Mouse (Mus musculus): ENCODE results near the gene Ak8. TPM values are rescaled to one million over a fixed set of nuclear protein-coding genes. Genes with fewer than 3 reads are reported as not detected.

The Ak8 gene
- total and polyA plus RNA-seq, 3 experiments, result 0.38 to 9.3 (median 3.5) TPM

DNA sequence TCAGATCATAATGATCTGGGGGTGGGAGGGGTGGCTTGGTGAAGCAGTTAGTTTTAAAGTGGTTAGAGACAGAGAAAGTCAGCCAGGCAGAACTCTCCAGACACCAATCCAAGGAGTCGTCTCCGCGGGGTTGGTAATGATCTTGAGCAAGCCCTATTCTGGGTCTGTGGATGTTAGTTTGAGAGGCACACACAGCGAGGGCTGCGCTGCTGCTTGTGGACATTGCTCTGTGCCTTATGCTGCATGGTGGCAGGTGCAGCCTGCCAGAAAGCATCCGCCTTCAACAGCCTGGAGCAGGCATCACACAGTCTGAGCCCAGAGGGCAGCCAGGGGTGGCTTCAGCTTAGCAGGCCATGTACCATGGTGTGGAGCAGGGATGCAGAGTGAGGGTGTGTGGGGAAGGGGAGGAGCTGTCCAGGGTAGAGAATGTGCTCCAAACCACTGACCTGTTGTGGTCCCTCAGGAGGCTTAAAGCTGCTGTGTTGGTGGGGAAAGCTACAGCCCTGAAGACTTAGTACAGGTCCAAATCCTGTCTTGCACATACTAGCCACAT is 87.2 kb downstream of the Ak8 start:
- H3K9me3 ChIP-seq (replicated peaks), result no peaks in the 10 kb centered on the region
- no peaks in the 10 kb centered on the region for H3K36me3 ChIP-seq (replicated peaks)
- no peak overlapping the region for H3K4me3 ChIP-seq (ENCODE audit: low read depth, low read length)
- H3K27me3 ChIP-seq (ENCODE audit: insufficient read depth, low read length), result peaks cover 32% of the 10 kb centered on the region
- no peak for DNase-seq (ENCODE audit: low spot score)
- ATAC-seq (ENCODE audit: extremely low read depth, insufficient number of reproducible peaks, low FRiP score, poor library complexity, severe bottlenecking), result no peak
- H3K4me1 ChIP-seq (ENCODE audit: insufficient read depth, low read depth, low read length), result 0 out of 2 replicates have a peak, but pooled peaks cover 2% of the 10 kb centered on the region
- TF ChIP-seq POLR2AphosphoS5 (IDR thresholded peaks at IDR 0.05; ENCODE audit: insufficient replicate concordance, low read depth, low read length), result no peak

GRCm38 (mm10) chr2:28792931-28793610 is 93.1 kb downstream of the Ak8 start:
- H3K27me3 ChIP-seq (ENCODE audit: insufficient read depth, low read length), result peaks cover 39% of the 10 kb centered on the region
- TF ChIP-seq POLR2AphosphoS5 (IDR thresholded peaks at IDR 0.05; ENCODE audit: insufficient replicate concordance, low read depth, low read length) (no peak), TAL1 (conservative IDR thresholded peaks at IDR 0.05; ENCODE audit: low read depth, low read length) (no peak), CTCF (IDR thresholded peaks at IDR 0.05; ENCODE audit: low read depth, low read length) (no peak), GATA2 (IDR thresholded peaks at IDR 0.05; ENCODE audit: borderline replicate concordance, low read depth, low read length) (no peak), GATA1 (IDR thresholded peaks at IDR 0.05; ENCODE audit: borderline replicate concordance, low read length) (no peak)
- DNase-seq (ENCODE audit: low spot score), result no peak
- ATAC-seq (ENCODE audit: extremely low read depth, insufficient number of reproducible peaks, low FRiP score, poor library complexity, severe bottlenecking), result no peak
- H3K36me3 ChIP-seq (replicated peaks), result no peaks in the 10 kb centered on the region
- H3K4me3 ChIP-seq (ENCODE audit: low read depth, low read length), result no peak overlapping the region
- H3K9me3 ChIP-seq (replicated peaks), result no peaks in the 10 kb centered on the region
- H3K4me1 ChIP-seq (ENCODE audit: insufficient read depth, low read depth, low read length), result peaks cover 11% of the 10 kb centered on the region

- no peak for DNase-seq (ENCODE audit: low spot score)
- Histone ChIP-seq H3K9me3 (replicated peaks) (no peaks in the 10 kb centered on the region), H3K27me3 (ENCODE audit: insufficient read depth, low read length) (peaks cover 36% of the 10 kb centered on the region), H3K36me3 (replicated peaks) (no peaks in the 10 kb centered on the region), H3K4me1 (ENCODE audit: insufficient read depth, low read depth, low read length) (peaks cover 11% of the 10 kb centered on the region), H3K4me3 (ENCODE audit: low read depth, low read length) (no peak overlapping the region)
- no peak for TF ChIP-seq POLR2AphosphoS5 (IDR thresholded peaks at IDR 0.05; ENCODE audit: insufficient replicate concordance, low read depth, low read length)
- no peak for TF ChIP-seq GATA2 (IDR thresholded peaks at IDR 0.05; ENCODE audit: borderline replicate concordance, low read depth, low read length)
- no peak for TF ChIP-seq CTCF (IDR thresholded peaks at IDR 0.05; ENCODE audit: low read depth, low read length)
- no peak for TF ChIP-seq TAL1 (conservative IDR thresholded peaks at IDR 0.05; ENCODE audit: low read depth, low read length)
- TF ChIP-seq GATA1 (IDR thresholded peaks at IDR 0.05; ENCODE audit: borderline replicate concordance, low read length), result no peak
- ATAC-seq (ENCODE audit: extremely low read depth, insufficient number of reproducible peaks, low FRiP score, poor library complexity, severe bottlenecking), result no peak
Measured at GRCm38 (mm10) chr2:28794623-28795022, 94.7 kb downstream of the Ak8 start.

- Histone ChIP-seq H3K4me1 (ENCODE audit: insufficient read depth, low read depth, low read length) (peaks cover 11% of the 10 kb centered on the region), H3K9me3 (replicated peaks) (no peaks in the 10 kb centered on the region), H3K36me3 (replicated peaks) (no peaks in the 10 kb centered on the region), H3K27me3 (ENCODE audit: insufficient read depth, low read length) (peaks cover 47% of the 10 kb centered on the region), H3K4me3 (ENCODE audit: low read depth, low read length) (no peak overlapping the region)
- peak; percentile 28; the same call in 1 of the 2 replicates for ATAC-seq (ENCODE audit: extremely low read depth, insufficient number of reproducible peaks, low FRiP score, poor library complexity, severe bottlenecking)
- peak; percentile 26 for DNase-seq (ENCODE audit: low spot score)
- TF ChIP-seq GATA2 (IDR thresholded peaks at IDR 0.05; ENCODE audit: borderline replicate concordance, low read depth, low read length) (no peak), TAL1 (conservative IDR thresholded peaks at IDR 0.05; ENCODE audit: low read depth, low read length) (no peak), POLR2AphosphoS5 (IDR thresholded peaks at IDR 0.05; ENCODE audit: insufficient replicate concordance, low read depth, low read length) (no peak), GATA1 (IDR thresholded peaks at IDR 0.05; ENCODE audit: borderline replicate concordance, low read length) (no peak), CTCF (IDR thresholded peaks at IDR 0.05; ENCODE audit: low read depth, low read length) (no peak)
Measured at GRCm38 (mm10) chr2:28796298-28796697, 96.3 kb downstream of the Ak8 start.

DNA sequence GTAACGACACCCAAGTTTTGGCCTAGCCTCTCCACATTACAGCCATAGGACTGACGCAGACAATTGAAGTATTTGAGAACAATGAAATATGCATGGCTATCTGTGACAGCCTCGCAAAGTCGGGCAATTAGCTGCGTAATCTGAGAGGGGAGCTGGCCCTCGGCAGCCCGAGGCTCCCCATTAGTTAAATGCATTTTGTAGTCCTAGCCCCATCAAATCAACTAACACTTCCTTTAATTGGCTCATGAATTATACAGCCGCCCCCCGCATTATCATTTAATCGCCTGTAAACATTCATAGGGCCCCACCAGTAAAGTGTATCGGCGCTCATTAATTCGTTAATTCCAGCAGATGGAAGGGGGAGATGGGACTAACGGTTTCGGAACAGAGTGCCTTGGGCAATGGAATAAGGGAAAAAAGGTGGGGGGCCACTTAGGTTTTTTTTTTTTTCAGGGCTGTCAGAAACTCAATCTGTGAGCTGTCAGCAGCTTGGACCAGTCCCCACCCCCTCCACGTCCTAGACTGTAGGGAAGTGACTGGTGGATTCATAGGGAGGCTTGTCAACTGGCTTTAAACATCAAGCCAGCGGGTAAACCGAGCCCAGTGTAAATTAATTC is 97.6 kb downstream of the Ak8 start:
- H3K36me3 ChIP-seq (replicated peaks), result no peaks in the 10 kb centered on the region
- no peak overlapping the region for H3K4me3 ChIP-seq (ENCODE audit: low read depth, low read length)
- TF ChIP-seq GATA2 (IDR thresholded peaks at IDR 0.05; ENCODE audit: borderline replicate concordance, low read depth, low read length) (no peak), GATA1 (IDR thresholded peaks at IDR 0.05; ENCODE audit: borderline replicate concordance, low read length) (no peak), TAL1 (conservative IDR thresholded peaks at IDR 0.05; ENCODE audit: low read depth, low read length) (no peak), CTCF (IDR thresholded peaks at IDR 0.05; ENCODE audit: low read depth, low read length) (no peak), POLR2AphosphoS5 (IDR thresholded peaks at IDR 0.05; ENCODE audit: insufficient replicate concordance, low read depth, low read length) (no peak)
- H3K27me3 ChIP-seq (ENCODE audit: insufficient read depth, low read length), result peaks cover 48% of the 10 kb centered on the region
- peaks cover 8% of the 10 kb centered on the region for H3K4me1 ChIP-seq (ENCODE audit: insufficient read depth, low read depth, low read length)
- ATAC-seq (ENCODE audit: extremely low read depth, insufficient number of reproducible peaks, low FRiP score, poor library complexity, severe bottlenecking) (no peak), DNase-seq (ENCODE audit: low spot score) (no peak)
- H3K9me3 ChIP-seq (replicated peaks), result no peaks in the 10 kb centered on the region

DNA sequence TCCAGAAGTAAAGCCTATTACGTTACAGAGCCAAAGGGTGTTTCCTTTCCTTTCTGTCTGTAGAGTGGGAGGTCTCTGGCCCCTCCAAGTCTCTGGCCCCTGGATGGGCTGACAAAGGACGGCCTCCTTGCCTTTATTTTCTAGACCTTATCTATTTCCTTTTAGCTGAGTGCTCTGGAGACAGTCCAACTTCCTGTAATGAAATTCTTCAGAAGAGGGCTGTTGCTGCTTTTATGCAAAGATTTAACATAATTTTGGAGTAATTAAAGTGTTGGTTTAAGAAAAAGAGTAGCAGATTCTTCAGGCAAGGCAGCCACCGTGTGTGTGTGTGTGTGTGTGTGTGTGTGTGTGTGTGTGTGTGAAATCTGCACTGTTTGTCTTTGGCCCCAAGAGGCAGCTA is 98.4 kb downstream of the Ak8 start:
- Histone ChIP-seq H3K4me3 (ENCODE audit: low read depth, low read length) (no peak overlapping the region), H3K36me3 (replicated peaks) (no peaks in the 10 kb centered on the region), H3K9me3 (replicated peaks) (no peaks in the 10 kb centered on the region), H3K27me3 (ENCODE audit: insufficient read depth, low read length) (peaks cover 50% of the 10 kb centered on the region), H3K4me1 (ENCODE audit: insufficient read depth, low read depth, low read length) (peaks cover 8% of the 10 kb centered on the region)
- DNase-seq (ENCODE audit: low spot score) (no peak), ATAC-seq (ENCODE audit: extremely low read depth, insufficient number of reproducible peaks, low FRiP score, poor library complexity, severe bottlenecking) (no peak)
- TF ChIP-seq GATA1 (IDR thresholded peaks at IDR 0.05; ENCODE audit: borderline replicate concordance, low read length) (no peak), GATA2 (IDR thresholded peaks at IDR 0.05; ENCODE audit: borderline replicate concordance, low read depth, low read length) (no peak), CTCF (IDR thresholded peaks at IDR 0.05; ENCODE audit: low read depth, low read length) (no peak)
